Mouse (Mus musculus) hindbrain, postnatal 0 days (tissue): Measurements from ENCODE around the gene Eps8l2. TPM values are rescaled to one million over a fixed set of nuclear protein-coding genes. Genes with fewer than 3 reads are reported as not detected.

Experiments
- ATAC-seq: fragments of 200-750 bp; cut with Nextera tagmentation; 2 replicates; pipeline ENCODE4 v1.8.0; 2017; ENCODE audit warnings: mild to moderate bottlenecking, moderate TSS enrichment, moderate library complexity
- DNase-seq: peaks from one replicate; pipeline ENCODE4 v3.0.0-alpha.2; 2015; ENCODE audit warnings: low spot score
- H3K27ac ChIP-seq: fragments of 300-500 bp; sonication (generic); 2 replicates; pipeline ENCODE4 v1.5.1; 2014; ENCODE audit warnings: mild to moderate bottlenecking
- H3K27me3 ChIP-seq: fragments of 300-500 bp; sonication (generic); 2 replicates; pipeline ENCODE4 v1.6.1; 2014; ENCODE audit warnings: low read length, mixed read lengths; ENCODE audit not compliant: insufficient read depth
- H3K36me3 ChIP-seq: fragments of 300-500 bp; sonication (generic); 2 replicates; pipeline ENCODE4 v1.6.1; 2014; ENCODE audit warnings: low read length, mixed read lengths; ENCODE audit not compliant: insufficient read depth
- H3K4me1 ChIP-seq: fragments of 300-500 bp; sonication (generic); 2 replicates; pipeline ENCODE4 v1.6.1; 2014; ENCODE audit warnings: antibody characterized with exemption, low read length, mixed read lengths; ENCODE audit not compliant: insufficient read depth
- H3K4me2 ChIP-seq: fragments of 300-500 bp; sonication (generic); 2 replicates; pipeline ENCODE4 v1.6.1; 2014; ENCODE audit warnings: low read depth, mild to moderate bottlenecking, low read length, moderate library complexity, mixed read lengths
- H3K4me3 ChIP-seq: fragments of 300-500 bp; sonication (generic); 2 replicates; pipeline ENCODE4 v1.5.1; 2014; ENCODE audit warnings: low read length
- H3K9ac ChIP-seq: fragments of 300-500 bp; sonication (generic); replicated peaks from 2 replicates; pipeline ENCODE4 v1.6.1; 2014; ENCODE audit warnings: mild to moderate bottlenecking, low read length, moderate library complexity, mixed read lengths
- H3K9me3 ChIP-seq: fragments of 300-500 bp; sonication (generic); 2 replicates; pipeline ENCODE4 v1.6.1; 2016; ENCODE audit warnings: low read length, mixed read lengths
- CTCF ChIP-seq: IDR thresholded peaks from 2 replicates; pipeline ENCODE4 v1.5.1; 2016; ENCODE audit warnings: antibody characterized with exemption, control low read depth, low read depth
- WGBS: fragments of 180-500 bp; shearing (Covaris S2); extraction: QIAGEN DNeasy Blood & Tissue Kit; methylation state at CpG from one replicate; pipeline ENCODE4 v1.1.7; 2014; 5-methylcytosine and 5-hydroxymethylcytosine counted together
- polyA plus RNA-seq: library from polyadenylated mRNA; unstranded; fragments of >200 nt; fragmentation: Nextera tagmentation; extraction: Ambion mirVana; gene quantifications from 2 replicates; pipeline ENCODE4 v1.2.1, GENCODE M21; 2015
- total RNA-seq: library from RNA; depleted of rRNA; stranded (reverse); fragments of >200 nt; gene quantifications from 2 replicates; pipeline ENCODE4 v1.2.3, GENCODE M21; 2014

The Eps8l2 gene
- total and polyA plus RNA-seq, 2 experiments from 2014 or later, result 1.5 to 3.9 TPM

DNA sequence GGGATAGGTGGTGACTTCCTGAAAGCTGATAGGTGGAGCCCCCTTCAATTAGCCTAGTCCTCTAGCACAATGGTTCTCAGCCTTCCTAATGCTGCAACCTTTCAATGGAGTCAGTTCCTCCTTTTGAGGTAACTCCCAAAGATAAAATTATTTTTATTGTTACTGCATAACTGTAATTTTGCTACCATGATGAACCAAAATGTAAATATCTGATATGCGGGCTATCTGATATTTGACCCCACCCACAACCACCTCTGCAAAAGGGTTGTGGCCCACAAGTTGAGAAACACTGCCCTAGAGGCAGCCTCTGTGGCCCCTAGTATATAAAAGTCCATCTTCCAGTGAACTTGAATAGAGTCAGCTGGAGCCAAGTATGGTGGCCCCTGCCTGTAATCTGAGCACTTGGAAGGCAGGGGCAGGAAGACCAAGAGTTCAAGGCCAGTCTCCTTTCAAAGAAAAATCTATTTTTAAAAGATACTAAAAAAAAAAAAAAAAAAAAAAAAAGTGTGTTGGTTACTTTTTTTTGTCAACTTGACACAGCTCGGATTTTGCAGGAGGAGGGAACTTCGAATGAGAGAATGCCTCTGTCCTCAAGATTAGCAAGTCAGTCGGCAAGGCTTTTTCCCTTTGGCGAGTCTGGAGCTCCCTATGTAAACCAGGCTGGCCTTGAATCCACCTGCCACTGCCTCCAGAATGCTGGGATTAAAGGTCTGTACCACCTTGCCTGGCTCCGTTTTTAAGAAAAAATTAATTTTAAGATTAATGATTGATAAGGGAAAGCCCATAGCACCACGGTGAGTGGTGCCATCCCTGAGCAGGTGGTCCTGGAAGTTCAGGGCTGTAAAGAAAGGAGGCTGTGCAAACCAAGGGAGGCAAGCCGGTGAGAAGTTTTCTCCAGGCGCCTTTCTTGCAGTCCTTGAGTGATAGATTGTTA lies 51.9 kb downstream of the Eps8l2 start:
- no peak overlapping the region for H3K4me3 ChIP-seq
- no peak overlapping the region for H3K27ac ChIP-seq
- WGBS, result 58% methylated on average over 9 of the region's 9 CpGs
- no peak for TF ChIP-seq CTCF
- no peaks in the 10 kb centered on the region for H3K9me3 ChIP-seq
- DNase-seq, result no peak
- H3K36me3 ChIP-seq, result 0 out of 2 replicates have a peak, but pooled peaks cover under 1% of the 10 kb centered on the region
- no peak overlapping the region for H3K9ac ChIP-seq
- no peak overlapping the region for H3K4me2 ChIP-seq
- H3K27me3 ChIP-seq, result no peaks in the 10 kb centered on the region
- ATAC-seq, result no peak
- H3K4me1 ChIP-seq, result peaks cover 7% of the 10 kb centered on the region; the same call in 1 of the 2 replicates

DNA sequence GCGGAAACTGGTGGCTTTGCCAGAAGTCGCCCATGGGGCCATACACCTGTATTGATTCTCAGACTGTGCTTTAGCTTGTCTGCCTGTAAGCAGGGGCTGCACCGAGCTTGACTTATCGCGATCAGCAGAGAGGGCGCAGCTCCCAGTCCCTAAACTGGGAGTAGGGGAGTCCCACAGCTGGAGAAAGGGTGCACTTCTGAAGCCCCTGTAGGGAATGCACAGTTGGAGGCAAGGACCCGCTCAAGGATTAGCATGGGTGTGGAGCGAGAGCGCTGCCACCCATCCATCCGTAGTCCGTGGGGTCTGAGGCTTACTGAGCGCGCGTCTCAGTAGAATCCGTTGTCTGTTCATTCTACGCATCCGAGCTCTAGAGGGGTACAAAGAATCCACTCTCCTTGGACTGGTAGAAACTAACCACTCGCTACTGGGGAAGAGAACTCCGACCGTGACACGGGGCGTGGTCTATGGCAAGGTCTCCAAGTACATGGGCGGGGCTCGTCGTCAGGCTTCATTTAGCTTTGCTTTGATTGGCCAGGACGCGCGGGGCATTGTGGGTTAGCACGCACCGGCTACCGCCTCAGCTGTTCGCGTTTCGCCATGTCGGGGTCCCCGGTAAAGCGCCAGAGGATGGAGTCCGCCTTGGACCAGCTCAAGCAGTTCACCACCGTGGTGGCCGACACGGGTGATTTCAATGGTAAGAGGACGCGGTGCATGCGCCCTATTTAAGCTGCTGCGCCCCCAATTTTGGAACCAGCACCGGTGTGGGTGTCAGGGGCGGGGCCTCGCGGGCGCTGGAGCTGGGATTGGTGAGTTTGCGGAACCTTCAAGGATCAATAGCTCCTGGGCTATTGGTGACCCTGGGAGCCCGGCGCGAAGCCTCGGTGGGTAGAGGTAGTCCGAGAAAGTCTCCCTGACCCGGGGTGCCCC lies 53.2 kb downstream of the Eps8l2 start, which contains the start of gene Taldo1:
Gene Taldo1, plus strand, starts transcription at position 575 of the 927 bp plus-strand sequence.
- peak; percentile 10; the same call in 1 of the 2 replicates for TF ChIP-seq CTCF
- H3K36me3 ChIP-seq, result peaks cover 12% of the 10 kb centered on the region; the same call in 1 of the 2 replicates
- H3K9ac ChIP-seq, result peak within 1 kb of the TSS; percentile 69
- peak within 1 kb of the TSS; percentile 98 for H3K4me2 ChIP-seq
- DNase-seq (peak; percentile 96), ATAC-seq (peak; percentile 96)
- no peaks in the 10 kb centered on the region for H3K9me3 ChIP-seq
- H3K4me1 ChIP-seq, result peaks cover 7% of the 10 kb centered on the region; the same call in 1 of the 2 replicates
- peak within 1 kb of the TSS; percentile 60 for H3K4me3 ChIP-seq
- peak within 1 kb of the TSS; percentile 79 for H3K27ac ChIP-seq
- WGBS, result under 1% methylated on average over 57 of the region's 57 CpGs
- no peaks in the 10 kb centered on the region for H3K27me3 ChIP-seq

DNA sequence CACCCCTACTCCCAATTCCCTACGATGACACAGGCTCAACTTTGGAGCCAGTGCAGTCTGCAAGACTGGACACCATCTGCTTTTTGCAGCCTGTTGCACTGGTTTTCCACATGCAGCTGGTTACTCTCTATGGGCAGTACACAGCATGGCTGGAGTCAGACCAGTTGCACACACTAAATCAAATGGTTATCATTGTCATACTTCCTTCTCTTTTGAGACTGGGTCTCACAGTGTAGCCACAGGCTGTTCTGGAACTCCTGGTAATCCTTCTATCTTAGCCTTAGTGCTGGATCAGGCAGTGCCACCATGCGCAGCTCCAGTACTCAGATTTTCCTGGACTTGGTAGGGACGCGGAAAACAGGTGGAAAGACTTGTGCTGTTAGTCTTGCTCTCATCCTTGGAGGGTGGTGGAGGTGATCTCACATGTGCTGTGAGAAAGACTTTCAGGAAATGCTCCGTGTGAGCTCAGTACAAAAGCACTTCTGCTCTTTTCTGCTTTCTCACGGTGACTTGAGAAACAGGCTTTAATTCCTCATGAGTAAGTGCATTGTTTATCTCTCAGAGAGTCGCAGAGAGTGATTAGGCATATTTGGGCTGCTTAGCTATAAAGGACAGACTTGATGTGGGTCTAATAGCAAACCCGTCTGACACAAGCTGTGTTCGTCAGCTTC lies 54.0 kb downstream of the Eps8l2 start:
- no peak for TF ChIP-seq CTCF
- ATAC-seq, result no peak; the same call in 1 of the 2 replicates
- Histone ChIP-seq H3K27ac (peak overlapping the region; percentile 79), H3K4me1 (peaks cover 7% of the 10 kb centered on the region; the same call in 1 of the 2 replicates), H3K36me3 (peaks cover 12% of the 10 kb centered on the region), H3K9ac (peak overlapping the region; percentile 69), H3K9me3 (no peaks in the 10 kb centered on the region), H3K4me2 (peak overlapping the region; percentile 98), H3K4me3 (peak overlapping the region; percentile 60), H3K27me3 (no peaks in the 10 kb centered on the region)
- WGBS, result 21% methylated on average over 9 of the region's 9 CpGs
- no peak for DNase-seq

DNA sequence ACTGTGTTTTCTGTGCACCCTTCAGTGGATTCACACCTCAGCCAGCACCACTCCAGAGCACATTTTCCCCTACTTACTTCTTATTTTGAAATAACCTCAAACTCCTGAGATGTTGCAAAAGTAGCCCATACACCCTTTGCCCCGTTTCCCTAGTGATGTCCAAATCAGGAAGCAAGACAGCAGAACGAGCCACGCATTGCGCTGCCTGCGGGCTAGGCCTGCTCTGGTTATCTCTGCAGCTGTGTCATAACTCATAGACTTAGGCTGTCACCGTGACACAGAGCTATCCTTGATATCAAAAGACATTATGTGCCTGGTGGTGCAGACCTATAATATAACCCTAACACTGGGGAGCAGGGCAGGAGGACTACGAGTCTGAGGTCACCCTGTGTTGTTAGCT lies 55.5 kb downstream of the Eps8l2 start:
- Histone ChIP-seq H3K4me3 (no peak overlapping the region), H3K9me3 (no peaks in the 10 kb centered on the region), H3K27ac (no peak overlapping the region), H3K36me3 (peaks cover 21% of the 10 kb centered on the region), H3K9ac (no peak overlapping the region), H3K4me2 (no peak overlapping the region), H3K4me1 (peaks cover 7% of the 10 kb centered on the region; the same call in 1 of the 2 replicates), H3K27me3 (no peaks in the 10 kb centered on the region)
- ATAC-seq (no peak), DNase-seq (no peak)
- no peak for TF ChIP-seq CTCF
- 88% methylated on average over 7 of the region's 7 CpGs for WGBS

DNA sequence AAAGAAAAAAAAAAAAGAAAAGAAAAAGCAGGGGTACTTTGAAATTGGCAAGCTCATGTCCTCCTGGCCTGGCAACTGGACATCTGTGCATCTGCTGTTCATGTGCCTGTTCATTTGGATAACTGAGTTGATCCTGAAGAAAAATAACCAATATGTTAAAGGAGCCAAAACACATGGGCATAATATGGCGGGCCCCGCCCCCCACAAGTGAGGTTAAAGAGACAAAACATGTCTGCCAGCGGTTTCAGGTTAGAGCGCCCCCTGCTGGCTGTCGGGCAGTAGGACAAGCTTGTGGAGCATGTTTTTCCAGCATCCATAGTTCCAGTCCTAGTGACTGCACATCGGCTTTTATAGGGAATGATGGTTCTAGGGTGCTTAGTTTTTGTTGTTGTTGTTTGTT lies 56.1 kb downstream of the Eps8l2 start:
- DNase-seq, result peak; percentile 82
- Histone ChIP-seq H3K4me1 (peaks cover 7% of the 10 kb centered on the region; the same call in 1 of the 2 replicates), H3K36me3 (peaks cover 24% of the 10 kb centered on the region), H3K9me3 (no peaks in the 10 kb centered on the region), H3K9ac (no peak overlapping the region), H3K27me3 (no peaks in the 10 kb centered on the region), H3K27ac (no peak overlapping the region), H3K4me3 (no peak overlapping the region), H3K4me2 (no peak overlapping the region)
- 13% methylated on average over 6 of the region's 6 CpGs for WGBS
- no peak for ATAC-seq
- TF ChIP-seq CTCF, result peak; percentile 93

DNA sequence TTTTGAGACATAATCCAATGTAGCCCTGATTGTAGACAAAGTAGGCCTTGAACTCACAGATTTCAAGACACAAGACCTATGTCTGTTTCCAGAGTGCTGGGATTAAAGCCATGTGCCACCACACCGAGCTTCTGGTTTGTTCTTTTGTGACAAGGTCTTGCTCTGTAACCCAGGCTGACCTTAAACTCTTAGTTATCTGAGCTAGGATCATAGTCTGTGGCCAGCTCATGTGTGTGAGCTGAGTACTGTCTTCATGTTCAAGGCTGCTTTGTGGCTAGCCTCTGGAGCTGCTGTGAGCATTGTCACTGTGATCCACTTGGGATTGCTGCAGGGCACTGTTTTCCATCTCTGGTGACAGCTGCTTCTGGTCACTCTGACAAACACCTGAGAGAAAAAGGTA lies 56.7 kb downstream of the Eps8l2 start:
- Histone ChIP-seq H3K9ac (no peak overlapping the region), H3K27me3 (no peaks in the 10 kb centered on the region), H3K4me2 (no peak overlapping the region), H3K4me3 (no peak overlapping the region), H3K27ac (no peak overlapping the region), H3K4me1 (peaks cover 7% of the 10 kb centered on the region; the same call in 1 of the 2 replicates), H3K9me3 (no peaks in the 10 kb centered on the region), H3K36me3 (peaks cover 29% of the 10 kb centered on the region)
- ATAC-seq, result no peak
- DNase-seq, result no peak
- TF ChIP-seq CTCF, result no peak
- 87% methylated on average over 1 of the region's 1 CpGs for WGBS
